Mouse (Mus musculus): ENCODE measurements around the gene Fbxo41. TPM values are rescaled to one million over a fixed set of nuclear protein-coding genes. Genes with fewer than 3 reads are reported as not detected.

Gene Fbxo41
- 10 to 100 TPM; 84.7 to 86.0 TPM for total RNA-seq (2021)
- long read RNA-seq, full-length matches to known transcripts = 3 of 32 reads
- long read RNA-seq, partial matches to known transcripts = 10 of 32 reads
- long read RNA-seq, other reads (novel, unspliced or antisense) = 19 of 32 reads

DNA sequence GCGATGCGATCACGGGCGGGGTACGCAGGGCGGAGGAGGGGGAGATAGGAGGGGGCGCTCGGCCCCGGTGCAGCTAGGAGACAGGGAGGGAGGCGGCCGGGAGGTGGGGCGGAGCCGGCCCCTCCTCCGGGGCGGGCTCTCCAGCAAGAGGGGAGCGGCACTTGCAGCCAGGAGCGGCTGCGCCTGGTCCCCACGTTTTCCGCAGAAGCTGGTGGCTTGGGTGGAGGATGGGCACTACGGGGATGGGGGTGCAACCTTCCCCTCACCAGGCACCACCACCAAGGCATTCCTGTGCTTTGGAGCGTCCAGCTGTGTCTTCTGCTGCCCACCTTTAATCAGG, at the start of gene Fbxo41:
Gene Fbxo41 (minus strand): TSS at position 84 of the 340 bp plus-strand sequence.
- DNase-seq (ENCODE audit: low spot score in 2 of 2) = peak; percentile 74 to 84

DNA sequence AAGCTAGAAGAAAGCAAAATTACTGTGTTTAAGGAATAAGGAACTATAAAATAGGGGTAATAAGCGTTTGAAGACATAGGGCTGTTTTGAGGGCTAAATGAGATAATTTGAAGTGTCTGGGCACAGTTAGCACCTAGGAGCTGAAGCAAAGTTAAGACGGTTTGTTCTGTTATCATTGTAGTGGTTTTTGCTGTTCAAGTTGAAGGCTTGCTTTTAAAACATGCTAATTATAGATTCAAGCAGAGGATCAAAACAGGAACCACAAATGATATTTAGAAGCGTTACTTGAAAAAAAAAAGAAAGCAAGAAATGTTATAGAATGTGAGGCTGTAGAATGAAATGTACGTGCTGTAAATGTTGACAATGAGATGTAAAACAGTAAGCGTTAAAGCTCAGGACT, 44.8 kb upstream of the Fbxo41 start:
- DNase-seq (ENCODE audit: low spot score in 2 of 2) = no peak

DNA sequence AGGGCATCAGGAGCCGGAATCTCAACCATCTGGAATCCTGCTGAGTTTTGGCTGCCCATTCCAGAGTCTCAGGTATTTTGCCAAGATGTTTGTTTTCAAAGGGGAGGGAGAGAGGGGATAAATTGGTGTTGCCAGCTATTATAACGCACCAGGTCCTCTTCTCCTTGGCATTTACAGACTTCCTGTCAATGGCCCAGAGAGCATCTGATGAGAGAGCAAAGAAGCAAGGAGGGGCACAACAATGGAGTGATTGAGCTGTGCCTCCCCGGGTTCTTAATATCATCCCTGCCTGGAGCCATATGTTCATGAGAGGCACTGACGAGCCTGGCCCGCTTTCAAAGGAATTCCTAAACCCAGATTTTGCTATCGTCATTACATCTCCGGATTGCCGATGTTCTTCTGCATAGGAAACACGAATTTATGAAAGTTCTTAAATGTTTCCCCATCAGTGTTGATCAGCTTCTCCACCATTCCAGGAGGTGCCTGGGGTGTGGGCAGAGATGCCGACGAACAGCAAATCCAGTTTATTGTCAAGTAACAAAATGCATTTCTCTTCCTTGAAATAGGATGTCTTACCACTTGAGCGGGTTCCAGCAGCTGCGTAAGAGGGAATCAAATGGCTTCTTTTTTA, 41.6 kb upstream of the Fbxo41 start:
- DNase-seq (ENCODE audit: low spot score in 2 of 2) = peak; percentile 26 to 34

DNA sequence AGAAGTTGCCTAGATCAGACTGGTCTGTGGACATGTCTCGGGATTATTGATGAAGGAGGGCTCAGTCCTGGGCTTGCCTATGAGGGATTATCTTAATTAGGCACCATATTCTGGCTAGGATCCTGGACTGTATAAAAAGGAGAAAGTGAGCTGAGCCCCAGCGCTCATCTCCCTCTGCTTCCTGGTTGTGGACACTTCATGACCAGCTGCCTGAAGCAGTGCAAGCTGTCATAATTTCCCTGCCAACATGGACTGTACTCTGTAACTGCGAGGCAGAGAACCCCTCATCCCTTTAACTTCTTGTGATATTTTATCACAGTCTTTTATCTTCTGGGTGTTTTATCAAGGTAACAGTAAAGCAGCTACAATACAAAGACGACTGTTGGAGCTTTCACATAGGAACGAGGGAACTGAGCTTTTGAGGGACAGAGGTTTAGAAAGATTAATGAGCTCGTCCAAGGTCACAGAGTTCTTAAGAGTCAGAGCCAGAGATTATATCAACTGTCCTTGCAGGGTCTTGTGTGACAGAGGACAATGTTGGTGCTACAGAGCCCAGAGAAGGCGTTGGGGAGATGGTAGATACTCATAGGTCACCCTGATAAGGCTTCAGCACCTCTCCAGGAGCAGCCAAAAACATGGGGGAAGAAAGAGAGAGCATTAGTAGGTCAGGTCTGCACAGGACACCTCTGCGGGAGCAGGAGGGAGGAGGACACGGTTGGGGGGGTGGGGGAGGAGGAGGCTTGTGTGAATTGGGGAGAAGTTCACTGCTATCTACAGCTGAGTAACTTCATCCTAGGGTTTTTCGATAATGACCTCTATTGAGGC, 40.8 kb upstream of the Fbxo41 start:
- DNase-seq (ENCODE audit: low spot score in 2 of 2) = no peak

DNA sequence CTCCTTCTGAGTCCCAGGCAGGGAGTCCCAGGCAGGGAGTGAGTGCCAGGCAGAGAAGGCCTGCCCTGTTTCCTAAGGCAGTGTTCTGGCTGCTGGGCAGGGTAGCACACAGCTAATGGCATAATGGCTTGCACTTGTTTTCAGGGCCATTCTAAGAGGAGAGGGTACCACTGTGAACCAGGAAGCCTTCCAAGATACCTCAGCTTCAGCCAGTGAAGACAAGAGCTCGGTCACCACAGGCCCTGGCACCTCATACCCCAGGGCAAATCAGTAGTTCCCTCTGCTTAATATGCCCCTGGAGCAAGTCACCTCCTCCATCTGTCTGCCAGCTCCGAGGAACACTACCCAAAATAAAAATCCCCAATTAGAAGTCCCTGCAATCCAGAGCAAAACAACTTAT, 20.0 kb upstream of the Fbxo41 start:
- no peak for DNase-seq (ENCODE audit: low spot score in 2 of 2)

DNA sequence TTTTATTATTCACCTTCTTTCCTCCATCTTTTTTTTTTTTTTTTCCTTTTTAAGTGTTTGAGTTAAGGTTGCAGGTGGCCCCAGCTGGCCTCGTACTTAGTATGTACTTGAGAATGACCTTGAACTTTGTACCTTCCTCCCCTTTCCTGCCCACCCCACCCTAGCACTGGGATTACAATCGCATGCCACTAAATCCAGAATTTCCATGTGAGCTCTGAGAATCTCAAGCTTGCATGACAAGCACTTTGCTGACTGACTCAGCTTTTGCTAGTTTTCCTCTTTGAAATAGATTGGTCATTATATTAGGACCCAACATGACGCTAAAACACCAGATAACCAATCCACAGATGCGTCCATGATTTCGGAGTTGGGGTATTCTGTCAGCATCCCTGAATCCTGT, 19.2 kb upstream of the Fbxo41 start:
- no peak for DNase-seq (ENCODE audit: low spot score in 2 of 2)

DNA sequence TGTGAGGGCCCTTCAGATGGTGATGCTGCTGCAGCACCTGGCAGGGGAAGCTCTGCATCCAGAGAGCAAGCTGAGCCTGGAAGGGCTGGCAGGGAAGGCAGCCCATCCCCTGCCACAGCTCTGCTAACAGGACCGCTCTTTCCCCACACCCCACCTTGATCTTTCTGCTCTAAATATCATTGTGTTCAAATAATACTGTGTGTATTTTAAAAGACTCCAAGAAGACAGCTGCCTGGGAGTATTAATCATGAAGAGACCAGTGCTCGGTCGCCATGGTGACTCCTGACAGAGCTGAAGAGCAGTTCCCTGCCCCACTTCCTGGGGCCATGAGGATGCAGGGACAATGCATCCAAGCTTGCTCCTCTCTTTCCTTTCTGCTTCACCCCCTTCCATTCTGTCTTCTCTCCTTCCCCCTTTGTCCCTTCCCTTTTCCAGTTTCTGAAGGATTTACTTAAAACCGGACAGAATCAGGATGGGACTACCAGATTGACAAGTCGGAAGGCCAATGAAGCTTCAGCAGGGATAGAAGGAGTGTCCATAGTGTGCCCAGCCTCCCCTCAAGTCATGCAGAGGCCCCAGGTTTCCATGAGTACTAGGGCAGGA, 15.4 kb upstream of the Fbxo41 start:
- DNase-seq (ENCODE audit: low spot score in 2 of 2) = peak; percentile 61 to 65

DNA sequence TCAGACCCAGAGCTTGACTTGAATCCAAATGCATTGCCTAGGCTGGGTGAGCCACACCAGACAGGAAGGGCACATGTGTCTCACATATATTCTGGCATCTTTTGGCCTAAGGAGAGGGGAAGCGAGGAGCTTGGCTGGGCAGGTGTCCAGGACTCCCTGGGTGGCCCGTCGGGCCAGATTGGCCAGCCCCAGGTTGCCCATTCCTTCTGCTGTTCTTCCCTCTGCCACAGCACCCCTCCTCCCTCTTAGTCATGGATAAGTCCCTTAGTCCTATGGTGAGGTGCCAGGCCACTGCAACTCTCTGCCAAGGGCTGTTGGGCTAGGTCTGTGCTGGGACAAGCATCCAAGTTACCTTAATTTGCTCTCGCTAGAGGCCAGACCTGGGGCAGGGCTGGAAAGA, 13.1 kb upstream of the Fbxo41 start:
- DNase-seq (ENCODE audit: low spot score in 2 of 2) = no peak

DNA sequence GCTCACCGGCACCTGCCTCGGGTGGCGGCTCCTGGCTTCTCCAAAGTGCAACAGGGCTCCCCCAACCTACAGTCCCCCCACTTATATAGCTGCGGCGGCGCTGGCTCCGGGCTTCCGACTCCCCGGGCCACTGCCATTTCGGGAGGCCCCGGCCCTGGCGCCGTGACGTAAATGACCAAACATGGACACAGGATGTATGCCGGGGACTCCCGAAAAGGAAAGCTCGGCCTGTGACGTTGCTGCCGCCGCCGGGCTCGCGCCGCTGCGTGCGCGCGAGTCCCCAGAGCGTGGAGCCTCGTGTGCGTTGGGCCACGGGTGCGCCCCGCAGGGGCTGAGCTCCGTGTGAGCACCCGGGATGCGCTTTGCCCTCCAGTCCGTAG, 10.7 kb upstream of the Fbxo41 start, which contains the start of gene Egr4:
Gene Egr4 (minus strand): TSS at position 59 of the 380 bp plus-strand sequence.
- peak; percentile 75 to 82 for DNase-seq (ENCODE audit: low spot score in 2 of 2)

DNA sequence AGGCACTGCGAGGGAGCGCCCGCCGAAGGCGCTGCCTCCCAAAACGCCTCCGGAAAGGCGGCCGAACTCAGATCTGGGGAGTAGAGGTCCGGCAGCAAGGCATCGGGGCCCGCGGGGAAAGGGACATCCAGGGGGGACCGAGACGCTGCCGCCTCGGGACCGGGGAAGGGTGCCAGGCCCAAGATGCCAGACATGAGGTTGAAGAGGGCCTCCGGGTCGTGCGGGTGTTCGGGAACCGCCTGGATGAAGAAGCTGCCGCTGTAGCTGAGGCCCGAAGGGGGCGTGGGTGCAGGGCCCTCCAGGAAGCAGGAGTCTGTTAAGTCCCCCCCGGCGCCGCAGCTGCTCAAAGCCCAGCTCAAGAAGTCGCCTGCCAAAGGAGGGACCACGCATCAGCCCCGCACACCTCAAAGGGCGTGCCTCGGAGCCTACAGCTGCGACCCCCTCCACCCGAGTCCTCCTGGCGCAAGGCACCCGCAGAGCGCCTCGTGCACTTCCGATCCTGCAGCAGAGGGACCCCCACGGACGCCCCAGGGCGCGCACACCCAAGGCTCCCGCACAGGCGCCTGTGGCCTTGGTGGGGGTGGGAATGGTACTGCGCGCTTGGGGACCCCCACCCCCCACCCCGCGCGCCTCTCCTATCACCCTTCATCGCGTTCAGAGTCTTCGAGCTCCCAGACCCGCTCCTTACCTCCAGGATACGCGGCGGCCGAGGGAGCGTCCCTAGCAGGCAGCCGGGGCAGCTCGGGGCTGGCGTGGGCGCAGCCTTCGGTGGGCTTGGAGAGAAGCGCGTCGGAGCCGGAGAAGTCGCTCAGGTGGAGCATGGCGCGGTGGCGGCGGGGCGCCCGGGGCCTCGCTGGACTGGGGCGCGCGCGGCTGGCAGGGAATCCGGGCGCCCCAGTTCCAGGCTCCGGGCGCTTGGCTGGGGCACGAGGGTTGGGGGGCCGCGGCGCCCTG, 10.1 kb upstream of the Fbxo41 start:
- DNase-seq (ENCODE audit: low spot score in 2 of 2) = peak in 1 of 2 experiments; percentile 41

DNA sequence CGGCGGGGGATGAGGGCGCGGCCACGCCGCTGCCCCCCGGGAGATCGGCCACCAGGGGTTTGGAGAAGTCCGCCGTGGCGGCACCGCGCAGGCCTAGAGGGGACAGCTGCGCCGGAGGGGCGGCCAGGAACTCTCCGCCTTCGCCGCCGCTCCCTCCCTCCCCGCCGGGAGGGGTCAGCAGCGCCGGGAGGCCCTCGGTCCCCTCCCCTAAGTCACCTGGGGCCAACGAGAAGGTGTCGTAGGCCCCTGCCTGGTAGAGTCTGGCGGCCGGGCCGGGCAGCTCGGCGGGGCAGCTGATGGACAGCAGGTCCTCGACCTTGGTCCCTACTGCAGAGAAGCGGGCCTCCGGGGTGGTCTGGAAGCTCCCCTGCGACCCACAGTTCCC, 9.3 kb upstream of the Fbxo41 start:
- DNase-seq (ENCODE audit: low spot score in 2 of 2) = no peak

DNA sequence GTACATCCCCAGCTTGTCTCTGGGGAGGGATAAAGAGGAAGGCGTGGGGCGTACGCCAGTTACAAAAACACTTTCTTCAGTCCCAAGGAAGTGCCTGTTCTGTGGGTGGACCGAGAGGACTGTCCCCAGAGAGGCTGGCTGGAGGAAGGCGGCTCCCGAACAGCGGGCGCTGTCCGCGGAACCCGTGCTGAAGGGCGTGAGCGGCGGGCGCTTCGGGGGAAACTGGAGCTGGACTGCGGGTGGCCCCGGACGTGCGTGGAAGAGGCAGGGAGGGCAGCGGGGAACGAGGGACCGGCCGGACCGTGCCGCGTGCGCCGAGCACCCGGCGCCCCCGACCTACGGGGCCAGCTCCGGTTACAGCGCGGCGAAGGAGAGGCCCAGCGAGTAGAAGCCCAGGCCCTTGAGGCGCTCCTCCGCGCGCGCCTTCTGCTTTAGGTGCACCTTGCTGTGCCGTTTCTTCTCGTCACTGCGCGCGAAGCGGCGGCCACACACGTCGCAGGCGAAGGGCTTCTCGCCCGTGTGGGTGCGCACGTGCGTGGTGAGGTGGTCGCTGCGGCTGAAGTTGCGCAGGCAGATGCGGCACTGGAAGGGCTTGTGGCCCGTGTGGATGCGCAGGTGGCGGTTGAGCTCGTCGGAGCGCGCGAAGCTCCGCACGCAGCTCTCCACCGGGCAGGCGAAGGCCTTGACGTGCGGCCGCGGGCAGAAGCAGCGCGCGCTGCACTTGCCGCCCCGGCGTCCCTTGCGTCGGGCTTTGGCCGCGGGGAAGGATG, 8.7 kb upstream of the Fbxo41 start:
- peak; percentile 41 to 45 for DNase-seq (ENCODE audit: low spot score in 2 of 2)

DNA sequence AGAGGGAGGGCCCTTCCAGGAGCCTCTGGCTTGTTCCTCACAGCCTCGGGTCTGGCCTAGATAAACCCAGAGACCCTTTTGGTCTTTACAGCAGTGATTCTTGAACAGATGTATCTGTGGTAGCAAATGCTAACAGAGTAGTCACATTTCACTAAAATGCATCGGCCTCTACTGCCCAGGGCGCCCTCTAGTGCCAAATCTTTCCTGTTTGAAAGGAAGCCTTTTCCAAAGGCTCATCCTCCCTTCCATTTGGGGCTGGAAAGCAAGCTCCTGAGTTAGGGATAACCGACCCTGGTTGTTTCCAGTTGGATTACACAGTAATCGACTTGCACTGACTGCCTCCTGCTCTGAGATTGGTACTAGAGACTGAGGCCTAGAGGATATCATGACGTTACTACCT, 7.7 kb upstream of the Fbxo41 start:
- peak; percentile 82 to 85 for DNase-seq (ENCODE audit: low spot score in 2 of 2)

DNA sequence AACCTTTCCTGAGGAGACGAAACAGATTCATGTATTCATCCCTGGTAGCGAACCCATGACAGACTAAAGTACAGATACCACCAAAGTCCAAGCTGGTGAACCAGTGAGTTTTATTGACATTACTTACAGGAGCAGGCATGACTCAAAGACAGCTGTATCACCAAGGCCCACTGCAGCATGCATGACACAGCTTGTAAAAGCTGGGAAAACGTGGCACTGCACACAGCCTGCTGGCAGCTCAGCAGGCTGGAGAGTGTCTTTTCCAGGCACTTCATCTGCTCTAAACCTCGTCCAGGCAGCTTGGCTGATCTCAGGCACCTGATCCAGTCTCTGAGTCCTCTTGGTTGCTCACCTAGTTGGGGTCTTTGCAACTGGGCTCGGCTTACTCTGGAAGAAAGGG, 5.8 kb upstream of the Fbxo41 start:
- DNase-seq (ENCODE audit: low spot score in 2 of 2) = no peak

DNA sequence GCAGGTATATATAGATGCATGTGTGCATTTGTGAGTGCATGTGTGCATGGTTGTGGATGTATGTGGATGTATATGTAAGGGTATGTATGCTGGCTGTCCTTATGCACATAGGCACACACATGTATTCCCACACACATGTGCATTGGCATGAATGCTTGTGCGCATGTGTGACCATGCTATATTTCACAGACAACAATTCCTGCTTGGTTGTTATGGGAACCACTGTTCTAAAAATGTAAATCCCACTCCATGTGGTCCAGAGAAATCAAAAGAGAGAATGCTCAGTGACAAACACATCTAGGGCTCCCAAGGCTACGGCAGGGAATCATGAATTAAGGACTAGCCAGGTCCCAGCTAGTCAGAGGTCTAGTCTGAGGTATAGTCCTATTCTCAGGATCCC, 2.1 kb upstream of the Fbxo41 start:
- no peak for DNase-seq (ENCODE audit: low spot score in 2 of 2)

DNA sequence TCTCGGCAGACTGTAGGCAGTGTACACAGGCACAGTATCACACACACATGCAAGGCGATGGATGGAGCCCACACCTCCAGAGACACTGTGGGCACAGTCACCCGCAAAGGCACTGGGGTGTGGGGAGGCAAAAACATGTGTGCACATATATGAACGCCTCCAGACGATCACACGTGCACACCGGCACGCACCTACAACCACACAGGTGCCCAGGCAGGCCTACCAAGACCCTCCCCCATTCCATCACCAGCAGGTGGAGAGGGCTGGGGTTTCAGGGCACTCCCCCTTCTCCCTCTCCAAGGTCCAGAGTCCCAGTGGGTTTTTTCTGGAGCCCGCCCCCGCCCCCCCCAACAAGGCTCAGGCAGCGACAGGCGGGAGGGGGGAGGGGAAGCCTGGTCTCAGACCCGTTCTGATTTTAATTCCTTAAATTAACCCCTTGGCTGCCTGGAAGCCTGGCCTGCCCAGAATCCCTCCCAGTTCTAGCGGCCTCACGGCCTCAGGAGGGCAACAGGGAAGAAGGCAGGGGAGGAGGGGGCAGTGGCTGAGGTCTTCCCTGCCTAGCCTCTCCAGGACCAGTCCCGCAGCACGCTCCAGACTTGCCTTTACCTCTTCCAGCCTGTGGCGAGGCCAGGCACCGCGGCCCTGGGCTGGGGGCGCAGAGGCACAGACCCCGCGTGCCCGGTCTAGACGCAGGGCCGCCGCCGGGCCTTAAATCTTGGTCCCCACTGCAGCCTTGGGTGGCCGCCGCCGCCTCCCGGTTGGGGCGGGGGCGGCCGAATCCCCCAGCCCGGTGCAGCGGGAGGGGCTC, 487 bp downstream of the Fbxo41 start:
- DNase-seq (ENCODE audit: low spot score in 2 of 2) = no peak

DNA sequence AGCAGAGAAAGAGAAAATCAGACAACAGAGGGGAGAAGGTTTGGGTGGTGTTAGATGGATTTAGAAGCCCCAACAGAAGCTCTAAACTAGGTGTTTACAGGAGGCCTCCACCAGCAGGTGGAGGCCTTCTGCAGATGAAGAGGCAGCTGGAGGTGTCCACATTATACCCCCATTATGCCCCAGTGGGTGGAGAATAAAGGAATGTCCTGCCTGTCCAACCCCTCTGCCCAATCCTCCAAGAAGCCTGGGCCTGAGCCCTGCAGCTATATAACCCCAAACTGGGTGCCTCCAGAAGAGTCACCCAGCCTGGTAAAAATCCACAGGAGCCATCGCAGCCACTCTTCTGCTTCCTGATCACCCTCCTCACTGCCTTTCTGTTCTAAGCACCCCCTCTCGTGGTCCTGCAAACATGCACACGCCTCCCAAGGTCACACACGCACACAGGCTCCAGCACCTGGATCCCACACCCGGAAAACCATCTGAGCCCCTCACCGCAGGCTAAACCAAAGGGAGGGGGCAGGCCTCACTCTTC, 1.2 kb downstream of the Fbxo41 start:
- peak in 1 of 2 experiments; percentile 42 for DNase-seq (ENCODE audit: low spot score in 2 of 2)

DNA sequence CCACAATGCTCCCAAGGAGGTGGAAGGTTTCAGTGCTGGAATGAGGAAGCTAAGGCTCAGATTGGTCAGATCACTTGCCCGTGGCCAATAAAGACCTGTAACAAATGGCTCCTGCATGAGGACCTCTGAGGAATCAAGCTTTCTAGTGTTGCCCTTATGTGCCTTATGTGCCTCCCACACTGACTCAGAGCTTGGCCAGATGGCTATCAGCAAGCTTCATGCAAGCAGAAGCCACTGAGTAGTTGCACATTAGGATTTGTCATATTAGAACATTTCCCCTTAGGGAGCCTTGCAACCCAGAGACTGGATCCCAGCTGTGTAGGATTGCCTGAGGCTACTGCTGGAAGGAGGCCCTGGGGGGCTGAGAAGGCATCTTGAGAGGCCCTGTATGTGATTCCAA, 2.4 kb downstream of the Fbxo41 start:
- DNase-seq (ENCODE audit: low spot score in 2 of 2) = no peak

DNA sequence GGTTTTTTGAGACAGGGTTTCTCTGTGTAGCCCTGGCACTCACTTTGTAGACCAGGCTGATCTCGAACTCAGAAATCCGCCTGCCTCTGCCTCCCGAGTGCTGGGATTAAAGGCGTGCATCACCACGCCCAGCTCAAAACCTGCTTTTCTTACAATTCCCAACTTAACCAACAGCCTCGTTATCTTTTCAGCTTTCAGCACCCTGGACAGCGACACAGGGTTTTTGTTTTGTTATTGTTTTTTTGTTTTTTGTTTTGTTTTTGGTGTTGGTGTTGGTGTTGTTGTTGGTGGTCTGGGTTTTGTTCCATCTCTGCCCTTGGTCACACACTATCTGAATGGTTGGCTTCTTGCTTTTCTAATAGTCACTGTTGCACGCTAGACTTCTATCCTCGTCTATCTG, 4.6 kb downstream of the Fbxo41 start:
- no peak for DNase-seq (ENCODE audit: low spot score in 2 of 2)
